Mouse (Mus musculus): ENCODE measurements at regions not wholly inside any gene's neighbourhood (a gene's known extent, or its start where the extent isn't known, plus 50 kb on each side); places are given as distances from the start of the nearest gene placed in this dataset.

DNA sequence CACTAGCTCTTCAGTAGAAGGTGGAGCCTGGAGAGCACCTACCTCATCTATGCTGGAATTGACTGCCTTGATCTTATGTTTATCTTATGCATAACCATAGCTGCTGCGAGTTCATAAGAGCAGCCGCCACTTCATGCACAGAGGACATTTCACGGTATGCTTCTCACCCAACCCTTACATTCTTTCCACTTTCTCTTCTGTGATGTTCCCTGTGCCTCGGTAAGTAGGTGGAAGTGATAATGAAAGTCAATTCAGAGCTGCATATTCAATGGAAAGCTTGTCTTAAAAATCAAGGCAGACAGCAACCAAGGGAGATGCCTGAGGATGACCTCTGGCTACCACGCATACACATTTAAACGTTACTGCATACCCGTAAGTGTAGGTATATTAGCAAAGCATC lies 548.9 kb upstream of the Castor2 start:
- Histone ChIP-seq H3K36me3 (replicated peaks) (no peaks in the 10 kb centered on the region), H3K4me1 (no peaks in the 10 kb centered on the region), H3K4me3 (no peak overlapping the region), H3K27ac (no peak overlapping the region), H3K9me3 (no peaks in the 10 kb centered on the region), H3K27me3 (ENCODE audit: poor library complexity, severe bottlenecking) (no peaks in the 10 kb centered on the region)
- no peak for DNase-seq (ENCODE audit: extremely low spot score, low spot score)
- WGBS: 93% methylated on average over 7 of the region's 7 CpGs

DNA sequence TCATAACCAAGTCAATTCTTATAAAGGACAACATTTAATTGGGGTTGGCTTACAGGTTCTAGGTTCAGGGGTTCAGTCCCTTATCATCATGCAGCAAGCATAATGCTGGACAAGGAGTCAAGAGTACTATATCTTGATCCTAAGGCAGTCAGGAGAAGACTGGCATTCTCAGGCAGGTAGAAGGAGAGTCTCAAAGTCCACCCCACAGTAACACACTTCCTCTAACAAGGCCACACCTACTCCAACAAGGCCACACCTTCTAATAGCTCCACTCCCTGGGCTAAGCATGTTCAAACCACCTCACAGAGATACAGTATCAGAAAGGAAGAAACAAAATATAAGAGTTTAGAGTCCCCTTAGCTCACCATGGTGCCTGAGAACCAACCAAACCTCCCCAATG lies 557.3 kb upstream of the Castor2 start:
- no peak overlapping the region for H3K4me3 ChIP-seq
- H3K27ac ChIP-seq: no peak overlapping the region
- DNase-seq (ENCODE audit: extremely low spot score, low spot score): no peak
- no peaks in the 10 kb centered on the region for H3K27me3 ChIP-seq (ENCODE audit: poor library complexity, severe bottlenecking)
- no peaks in the 10 kb centered on the region for H3K4me1 ChIP-seq
- peaks cover 8% of the 10 kb centered on the region; the same call in 1 of the 2 replicates for H3K9me3 ChIP-seq
- no peaks in the 10 kb centered on the region for H3K36me3 ChIP-seq (replicated peaks)

DNA sequence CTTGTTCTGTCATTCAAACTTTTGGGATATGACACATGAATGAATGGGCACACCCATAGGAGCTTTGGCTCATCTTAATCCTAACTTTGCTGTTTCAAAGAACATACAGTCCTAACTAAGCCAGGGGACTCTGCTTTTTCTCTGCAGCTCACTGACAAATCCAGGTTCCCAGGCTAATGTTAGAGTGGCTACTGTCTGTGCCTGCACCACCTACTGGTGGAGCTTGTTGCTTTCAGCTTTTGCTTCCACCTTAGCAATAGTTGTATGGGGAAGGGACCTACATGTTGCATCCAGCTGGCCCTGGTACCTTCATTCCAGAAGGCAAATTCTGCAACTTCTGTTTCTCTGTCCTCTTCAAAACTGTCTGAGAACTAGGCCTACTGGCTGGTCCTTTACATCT lies 566.8 kb upstream of the Castor2 start:
- Histone ChIP-seq H3K4me3 (no peak overlapping the region), H3K27ac (no peak overlapping the region), H3K9me3 (no peaks in the 10 kb centered on the region), H3K27me3 (ENCODE audit: poor library complexity, severe bottlenecking) (no peaks in the 10 kb centered on the region), H3K4me1 (no peaks in the 10 kb centered on the region), H3K36me3 (replicated peaks) (no peaks in the 10 kb centered on the region)
- DNase-seq (ENCODE audit: extremely low spot score, low spot score): no peak

DNA sequence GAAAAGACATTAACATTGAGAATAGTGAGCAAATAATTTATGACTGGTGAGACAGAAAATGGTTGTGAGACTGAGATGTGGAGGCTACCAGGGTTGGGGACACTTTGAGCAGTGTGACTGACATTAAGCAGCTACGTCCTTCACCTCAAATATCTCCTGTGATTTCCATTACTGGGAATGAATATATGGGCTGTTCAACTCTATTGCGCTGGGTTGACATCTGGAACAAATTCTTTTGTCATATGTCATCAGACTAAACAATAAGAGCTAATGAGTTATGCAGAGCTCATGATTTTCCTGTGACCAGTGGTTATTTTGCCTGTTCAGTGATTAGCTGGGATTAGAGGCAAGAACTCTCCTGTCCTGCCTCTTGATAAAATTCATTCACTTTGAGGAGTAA lies 593.9 kb upstream of the Castor2 start:
- DNase-seq (ENCODE audit: extremely low spot score, low spot score): no peak
- no peaks in the 10 kb centered on the region for H3K36me3 ChIP-seq (replicated peaks)
- 73% methylated on average over 2 of the region's 2 CpGs for WGBS
- no peak overlapping the region for H3K27ac ChIP-seq
- H3K27me3 ChIP-seq (ENCODE audit: poor library complexity, severe bottlenecking): no peaks in the 10 kb centered on the region
- no peaks in the 10 kb centered on the region for H3K9me3 ChIP-seq
- no peak overlapping the region for H3K4me3 ChIP-seq
- H3K4me1 ChIP-seq: no peaks in the 10 kb centered on the region

GRCm38 (mm10) chr5:133487806-133488290 lies 611.7 kb upstream of the Castor2 start:
- Histone ChIP-seq H3K9me3 (no peaks in the 10 kb centered on the region), H3K27me3 (ENCODE audit: poor library complexity, severe bottlenecking) (peaks cover 11% of the 10 kb centered on the region; the same call in 1 of the 2 replicates), H3K4me1 (peaks cover 5% of the 10 kb centered on the region), H3K36me3 (replicated peaks) (no peaks in the 10 kb centered on the region), H3K4me3 (no peak overlapping the region), H3K27ac (no peak overlapping the region)
- no peak for DNase-seq (ENCODE audit: extremely low spot score, low spot score)
- WGBS: 67% methylated on average over 5 of the region's 5 CpGs

- Histone ChIP-seq H3K36me3 (replicated peaks) (no peaks in the 10 kb centered on the region), H3K4me1 (peaks cover 20% of the 10 kb centered on the region), H3K27me3 (ENCODE audit: poor library complexity, severe bottlenecking) (peaks cover 24% of the 10 kb centered on the region; the same call in 1 of the 2 replicates), H3K27ac (no peak overlapping the region), H3K4me3 (no peak overlapping the region), H3K9me3 (no peaks in the 10 kb centered on the region)
- peak; percentile 54 for DNase-seq (ENCODE audit: extremely low spot score, low spot score)
- WGBS: 53% methylated on average over 14 of the region's 14 CpGs
Measured at GRCm38 (mm10) chr5:133482291-133483086, 617.0 kb upstream of the Castor2 start.

GRCm38 (mm10) chr5:133479205-133479604 lies 620.3 kb upstream of the Castor2 start:
- H3K9me3 ChIP-seq: no peaks in the 10 kb centered on the region
- DNase-seq (ENCODE audit: extremely low spot score, low spot score): no peak
- peaks cover 20% of the 10 kb centered on the region for H3K4me1 ChIP-seq
- peaks cover 22% of the 10 kb centered on the region; the same call in 1 of the 2 replicates for H3K27me3 ChIP-seq (ENCODE audit: poor library complexity, severe bottlenecking)
- H3K4me3 ChIP-seq: no peak overlapping the region
- no peaks in the 10 kb centered on the region for H3K36me3 ChIP-seq (replicated peaks)
- no peak overlapping the region for H3K27ac ChIP-seq
- 94% methylated on average over 6 of the region's 6 CpGs for WGBS

DNA sequence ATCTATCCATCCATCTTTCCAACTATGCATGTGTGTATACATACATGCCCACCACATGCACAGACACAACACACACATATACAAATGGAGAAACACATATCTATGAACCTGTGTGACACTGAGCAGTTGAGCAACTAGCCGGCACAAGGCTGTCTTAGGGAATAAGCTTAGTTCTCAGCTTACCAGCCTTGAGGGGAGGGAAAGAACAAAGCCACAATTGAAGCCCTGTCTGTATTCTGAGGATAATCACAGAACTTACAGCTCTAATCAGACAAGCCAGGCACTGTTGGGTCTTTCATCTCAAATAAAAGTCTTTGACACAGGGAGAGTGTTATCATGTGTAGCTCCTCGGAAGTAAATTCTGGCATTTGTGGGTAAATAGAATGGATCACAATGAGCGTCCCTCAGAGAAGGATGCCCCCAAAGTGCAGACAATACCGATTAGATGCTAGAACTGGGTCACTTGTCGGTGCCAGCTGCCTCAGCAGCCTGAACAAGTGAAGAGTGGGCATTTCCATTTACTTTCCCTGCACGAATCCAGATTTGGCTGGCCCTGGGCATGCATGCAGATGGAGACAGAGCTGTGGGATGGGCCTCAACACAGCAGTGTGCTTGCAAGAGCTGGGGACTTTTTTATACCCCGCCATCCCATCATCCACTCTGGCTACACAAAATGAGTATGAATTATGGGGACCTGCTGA lies 646.0 kb upstream of the Castor2 start:
- Histone ChIP-seq H3K36me3 (replicated peaks) (no peaks in the 10 kb centered on the region), H3K4me3 (no peak overlapping the region), H3K27ac (no peak overlapping the region), H3K4me1 (peaks cover 15% of the 10 kb centered on the region), H3K9me3 (no peaks in the 10 kb centered on the region), H3K27me3 (ENCODE audit: poor library complexity, severe bottlenecking) (no peaks in the 10 kb centered on the region)
- 50% methylated on average over 7 of the region's 7 CpGs for WGBS
- no peak for DNase-seq (ENCODE audit: extremely low spot score, low spot score)

DNA sequence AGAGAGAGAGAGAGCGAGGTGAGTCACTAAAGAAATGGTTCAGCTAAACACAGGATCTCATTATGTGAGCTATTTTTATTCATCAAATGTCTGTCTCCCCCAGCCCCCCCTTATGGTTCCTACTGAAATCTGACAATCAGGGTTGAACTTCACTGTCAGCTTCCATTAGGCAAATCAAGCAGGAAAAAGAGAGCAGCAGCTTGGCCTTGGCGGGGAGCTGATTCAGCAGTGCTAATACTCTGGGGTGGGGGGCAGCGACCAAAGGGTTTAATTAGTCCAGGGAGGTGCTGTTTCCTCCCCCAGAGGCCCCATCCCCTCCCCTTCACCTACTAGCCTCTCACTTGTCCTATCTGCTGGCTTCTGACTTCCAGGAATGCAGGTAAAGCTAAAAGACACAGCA lies 649.6 kb upstream of the Castor2 start:
- peaks cover 15% of the 10 kb centered on the region for H3K4me1 ChIP-seq
- WGBS: 80% methylated on average over 3 of the region's 3 CpGs
- no peaks in the 10 kb centered on the region for H3K36me3 ChIP-seq (replicated peaks)
- no peaks in the 10 kb centered on the region for H3K27me3 ChIP-seq (ENCODE audit: poor library complexity, severe bottlenecking)
- no peak for DNase-seq (ENCODE audit: extremely low spot score, low spot score)
- no peak overlapping the region for H3K4me3 ChIP-seq
- no peak overlapping the region for H3K27ac ChIP-seq
- no peaks in the 10 kb centered on the region for H3K9me3 ChIP-seq

GRCm38 (mm10) chr5:133400826-133401225 lies 698.7 kb upstream of the Castor2 start:
- 84% methylated on average over 1 of the region's 1 CpGs for WGBS
- no peak overlapping the region for H3K4me3 ChIP-seq
- DNase-seq (ENCODE audit: extremely low spot score, low spot score): no peak
- no peaks in the 10 kb centered on the region for H3K9me3 ChIP-seq
- no peaks in the 10 kb centered on the region for H3K4me1 ChIP-seq
- no peak overlapping the region for H3K27ac ChIP-seq
- no peaks in the 10 kb centered on the region for H3K36me3 ChIP-seq (replicated peaks)
- no peaks in the 10 kb centered on the region for H3K27me3 ChIP-seq (ENCODE audit: poor library complexity, severe bottlenecking)

DNA sequence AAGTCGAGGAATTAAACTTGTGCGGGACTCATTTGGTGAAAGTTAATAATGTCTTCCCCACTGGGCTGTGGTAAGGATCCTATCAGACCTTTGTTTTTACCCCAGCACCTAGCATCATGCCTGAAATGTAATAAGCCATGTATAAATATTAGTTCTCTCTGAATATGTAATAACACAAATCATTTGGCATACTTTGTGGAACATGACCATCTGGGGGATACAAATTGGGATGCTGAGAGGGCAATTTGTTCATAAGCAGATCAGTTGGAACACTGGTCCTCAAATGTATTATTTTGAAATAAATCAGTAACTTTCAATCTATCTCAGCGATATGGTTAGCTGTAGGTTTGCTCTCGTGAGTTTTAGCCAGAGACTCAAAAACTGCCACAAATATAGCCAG lies 709.6 kb upstream of the Castor2 start:
- 88% methylated on average over 4 of the region's 4 CpGs for WGBS
- DNase-seq (ENCODE audit: extremely low spot score, low spot score): no peak
- H3K9me3 ChIP-seq: peaks cover 5% of the 10 kb centered on the region; the same call in 1 of the 2 replicates
- peaks cover 12% of the 10 kb centered on the region; the same call in 1 of the 2 replicates for H3K4me1 ChIP-seq
- no peak overlapping the region for H3K4me3 ChIP-seq
- H3K27me3 ChIP-seq (ENCODE audit: poor library complexity, severe bottlenecking): no peaks in the 10 kb centered on the region
- H3K27ac ChIP-seq: no peak overlapping the region
- no peaks in the 10 kb centered on the region for H3K36me3 ChIP-seq (replicated peaks)

DNA sequence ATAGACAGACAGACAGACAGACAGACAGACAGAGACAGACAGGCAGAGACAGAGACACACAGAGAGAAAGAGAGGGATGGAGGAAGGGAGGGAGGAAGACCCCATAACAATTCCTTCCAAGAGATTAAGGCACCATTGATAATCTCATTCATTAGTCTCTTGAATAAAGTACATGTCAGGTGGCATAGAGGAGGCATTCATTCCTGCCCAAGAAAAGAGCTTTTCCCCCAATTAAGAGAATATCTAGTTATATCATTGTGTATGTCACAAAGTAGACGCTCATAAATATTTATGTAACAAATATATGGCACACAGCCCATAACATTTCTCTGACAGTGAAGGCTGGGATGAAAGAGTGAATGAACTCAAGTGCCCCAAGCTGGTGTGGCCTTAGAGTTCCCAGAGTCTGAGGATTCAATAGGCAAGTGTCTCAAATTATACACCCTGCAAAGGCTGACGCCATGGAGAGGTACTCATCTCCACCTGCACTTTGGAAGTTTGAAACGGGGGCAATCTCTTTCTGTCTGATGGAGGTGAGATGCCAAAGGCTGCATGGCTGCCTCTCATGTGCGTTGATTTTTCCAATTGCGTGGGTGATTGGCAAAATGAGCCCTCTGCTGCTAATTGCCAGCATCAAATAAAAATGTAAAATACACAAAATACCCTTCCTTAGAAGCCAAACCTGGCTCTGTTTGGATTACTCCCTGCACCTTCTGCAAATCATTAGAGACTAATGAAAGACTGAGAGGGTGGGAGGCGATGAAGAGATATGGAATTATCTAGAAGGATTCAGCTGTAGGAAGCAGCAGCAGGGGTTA lies 710.3 kb upstream of the Castor2 start:
- WGBS: 81% methylated on average over 6 of the region's 6 CpGs
- H3K27me3 ChIP-seq (ENCODE audit: poor library complexity, severe bottlenecking): no peaks in the 10 kb centered on the region
- peaks cover 12% of the 10 kb centered on the region; the same call in 1 of the 2 replicates for H3K4me1 ChIP-seq
- no peak overlapping the region for H3K27ac ChIP-seq
- DNase-seq (ENCODE audit: extremely low spot score, low spot score): no peak
- peaks cover 5% of the 10 kb centered on the region; the same call in 1 of the 2 replicates for H3K9me3 ChIP-seq
- no peaks in the 10 kb centered on the region for H3K36me3 ChIP-seq (replicated peaks)
- no peak overlapping the region for H3K4me3 ChIP-seq

Measured in forebrain, embryonic 10.5 days (tissue).